Mouse (Mus musculus) testis, adult 2 months (tissue): Measurements from ENCODE around the gene Cd24a.

Source experiments
- CTCF ChIP-seq: fragments of 200-500 bp; IDR thresholded peaks from 2 replicates; pipeline ENCODE4 v1.5.1; 2012; ENCODE audit warnings: low read depth, mild to moderate bottlenecking, inconsistent platforms, low read length, moderate library complexity; ENCODE audit not compliant: control insufficient read depth, insufficient read depth, insufficient replicate concordance
- POLR2A ChIP-seq: fragments of 200-500 bp; IDR thresholded peaks from 2 replicates; pipeline ENCODE4 v1.6.1; 2012; ENCODE audit warnings: low read depth, mild to moderate bottlenecking, inconsistent platforms, low read length, moderate library complexity; ENCODE audit not compliant: control insufficient read depth

DNA sequence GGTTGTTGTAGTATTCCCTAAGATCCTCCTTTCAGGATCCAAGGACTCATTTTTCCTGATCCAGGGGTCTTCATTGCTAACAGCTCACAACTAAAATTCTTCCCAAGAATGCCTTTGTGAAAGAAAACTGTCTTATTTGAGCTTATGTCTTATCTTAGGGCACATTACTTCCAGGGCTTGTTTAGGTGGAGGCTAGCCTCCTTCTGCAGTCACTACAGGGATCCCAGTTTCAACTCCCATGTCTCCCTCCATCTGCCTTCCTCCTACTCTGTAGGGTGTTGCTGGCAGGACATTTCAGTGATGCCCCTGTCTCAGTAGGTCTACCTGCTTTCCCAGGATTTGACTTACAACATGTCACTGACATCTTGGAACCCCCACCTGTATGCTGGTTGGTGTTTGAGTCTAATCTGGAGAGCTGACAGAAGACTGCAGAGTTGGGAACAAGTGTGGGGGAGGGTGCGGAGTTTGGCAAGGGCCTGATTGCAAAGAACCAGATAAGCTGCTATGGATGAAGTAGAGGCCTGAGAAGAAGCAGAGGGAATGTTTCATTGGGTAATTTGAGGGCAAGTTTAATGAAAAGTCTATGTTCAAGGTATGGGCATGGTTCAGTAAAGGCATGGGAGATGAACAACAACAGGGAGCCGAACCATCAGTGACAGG lies 20.1 kb downstream of the Cd24a start:
- TF ChIP-seq CTCF (no peak), POLR2A (no peak)
